Mouse (Mus musculus): ENCODE measurements around the gene Cenph.

Cenph gene

GRCm38 (mm10) chr13:100754186-100754585 is 21.5 kb downstream of the Cenph start:
- no peak for TF ChIP-seq GATA4 (IDR thresholded peaks at IDR 0.05; ENCODE audit: insufficient replicate concordance, low read length)

- no peak for TF ChIP-seq GATA4 (IDR thresholded peaks at IDR 0.05; ENCODE audit: insufficient replicate concordance, low read length)
These were observed 22.7 kb downstream of the Cenph start for GRCm38 (mm10) chr13:100753011-100753410.

- TF ChIP-seq GATA4 (IDR thresholded peaks at IDR 0.05; ENCODE audit: insufficient replicate concordance, low read length) = no peak
These were observed 23.2 kb downstream of the Cenph start for GRCm38 (mm10) chr13:100752529-100752928.

GRCm38 (mm10) chr13:100751402-100751801 is 24.3 kb downstream of the Cenph start:
- TF ChIP-seq GATA4 (IDR thresholded peaks at IDR 0.05; ENCODE audit: insufficient replicate concordance, low read length) = no peak

- TF ChIP-seq GATA4 (IDR thresholded peaks at IDR 0.05; ENCODE audit: insufficient replicate concordance, low read length) = no peak
These were observed 24.9 kb downstream of the Cenph start for GRCm38 (mm10) chr13:100750799-100751198.

- TF ChIP-seq GATA4 (IDR thresholded peaks at IDR 0.05; ENCODE audit: insufficient replicate concordance, low read length) = no peak
These were observed 27.1 kb downstream of the Cenph start for GRCm38 (mm10) chr13:100748638-100749037.

GRCm38 (mm10) chr13:100746090-100746489 is 29.6 kb downstream of the Cenph start:
- TF ChIP-seq GATA4 (IDR thresholded peaks at IDR 0.05; ENCODE audit: insufficient replicate concordance, low read length) = no peak

- TF ChIP-seq GATA4 (IDR thresholded peaks at IDR 0.05; ENCODE audit: insufficient replicate concordance, low read length) = no peak
These were observed 31.5 kb downstream of the Cenph start, which contains the start of gene Mrps36 for GRCm38 (mm10) chr13:100744036-100744744. TSS of gene Mrps36 (minus strand) at chr13:100744659.

GRCm38 (mm10) chr13:100743346-100744035 is 32.2 kb downstream of the Cenph start:
- TF ChIP-seq GATA4 (IDR thresholded peaks at IDR 0.05; ENCODE audit: insufficient replicate concordance, low read length) = no peak

GRCm38 (mm10) chr13:100742831-100743230 is 32.9 kb downstream of the Cenph start:
- no peak for TF ChIP-seq GATA4 (IDR thresholded peaks at IDR 0.05; ENCODE audit: insufficient replicate concordance, low read length)

GRCm38 (mm10) chr13:100732756-100733155 is 42.9 kb downstream of the Cenph start:
- TF ChIP-seq GATA4 (IDR thresholded peaks at IDR 0.05; ENCODE audit: insufficient replicate concordance, low read length) = no peak

GRCm38 (mm10) chr13:100730861-100731176 is 44.9 kb downstream of the Cenph start, which contains the start of gene Cdk7:
TSS of gene Cdk7 (minus strand) at chr13:100730939.
- no peak for TF ChIP-seq GATA4 (IDR thresholded peaks at IDR 0.05; ENCODE audit: insufficient replicate concordance, low read length)

GRCm38 (mm10) chr13:100730153-100730860 is 45.4 kb downstream of the Cenph start:
- no peak for TF ChIP-seq GATA4 (IDR thresholded peaks at IDR 0.05; ENCODE audit: insufficient replicate concordance, low read length)

- TF ChIP-seq GATA4 (IDR thresholded peaks at IDR 0.05; ENCODE audit: insufficient replicate concordance, low read length) = no peak
These were observed 47.6 kb downstream of the Cenph start for GRCm38 (mm10) chr13:100728086-100728485.

GRCm38 (mm10) chr13:100725194-100725593 is 50.5 kb downstream of the Cenph start:
- no peak for TF ChIP-seq GATA4 (IDR thresholded peaks at IDR 0.05; ENCODE audit: insufficient replicate concordance, low read length)
